Mouse (Mus musculus) embryonic fibroblast, embryonic 13.5 days (primary cell): ENCODE data around the gene Cyth1. TPM values are rescaled to one million over a fixed set of nuclear protein-coding genes. Genes with fewer than 3 reads are reported as not detected.
A peak's percentile ranks its signal among the peaks of the same experiment; 100 is the strongest.

Source experiments
- H3K27ac ChIP-seq: 2 replicates; pipeline ENCODE4 v1.5.1; 2012; ENCODE audit warnings: low read length, control low read depth, inconsistent platforms; ENCODE audit not compliant: insufficient read depth
- H3K4me1 ChIP-seq: 2 replicates; pipeline ENCODE4 v1.6.1; 2011; ENCODE audit warnings: low read length; ENCODE audit not compliant: control insufficient read depth, insufficient read depth
- H3K4me3 ChIP-seq: 2 replicates; pipeline ENCODE4 v1.5.1; 2011; ENCODE audit warnings: mild to moderate bottlenecking, control low read depth, low read length; ENCODE audit not compliant: insufficient read depth
- CTCF ChIP-seq: IDR thresholded peaks from 2 replicates; pipeline ENCODE4 v1.5.1; 2011; ENCODE audit warnings: mild to moderate bottlenecking, control low read depth, low read length, moderate library complexity, borderline replicate concordance; ENCODE audit not compliant: insufficient read depth
- POLR2A ChIP-seq: IDR thresholded peaks from 2 replicates; pipeline ENCODE4 v1.6.1; 2011; ENCODE audit warnings: low read depth, mild to moderate bottlenecking, control low read depth, low read length, moderate library complexity
- polyA plus RNA-seq: library from polyadenylated mRNA; stranded (reverse); fragments of >200 nt; gene quantifications from 2 replicates; pipeline ENCODE4 v1.2.4, GENCODE M21; 2011; ENCODE audit warnings: low read depth; ENCODE audit not compliant: missing spikeins, insufficient read length

The Cyth1 gene
- polyA plus RNA-seq, 1 experiment, result 11.8 TPM

DNA sequence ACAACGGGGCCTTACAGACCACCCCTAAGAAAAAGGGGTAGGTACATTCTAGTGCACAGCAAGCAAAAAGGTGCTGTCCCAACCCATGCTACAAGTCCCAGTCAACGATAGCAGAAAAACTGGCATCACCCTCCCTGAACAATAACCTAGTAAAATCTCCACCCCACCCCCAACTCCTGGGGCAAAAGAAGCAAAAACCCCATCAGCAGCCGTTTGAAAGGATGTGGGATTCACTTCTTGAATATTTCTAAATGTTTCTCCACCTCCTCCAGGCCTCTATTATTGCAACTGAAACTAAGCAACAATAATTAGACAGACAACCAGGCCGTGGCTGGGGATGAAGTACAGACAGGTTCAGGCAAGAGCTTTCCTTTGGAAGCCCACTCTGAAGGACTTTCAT lies 8.0 kb downstream of the Cyth1 start:
- no peak for TF ChIP-seq CTCF
- no peak for TF ChIP-seq POLR2A
- H3K4me1 ChIP-seq, result peaks cover 4% of the 10 kb centered on the region; the same call in 1 of the 2 replicates
- no peak overlapping the region for H3K4me3 ChIP-seq
- H3K27ac ChIP-seq, result no peak overlapping the region

GRCm38 (mm10) chr11:118239281-118240198 lies 8.9 kb downstream of the Cyth1 start:
- Histone ChIP-seq H3K4me3 (no peak overlapping the region), H3K27ac (no peak overlapping the region), H3K4me1 (peaks cover 8% of the 10 kb centered on the region)
- TF ChIP-seq CTCF, result no peak
- TF ChIP-seq POLR2A, result no peak

- TF ChIP-seq CTCF (no peak), POLR2A (no peak)
- Histone ChIP-seq H3K4me3 (no peak overlapping the region), H3K27ac (no peak overlapping the region), H3K4me1 (peaks cover 14% of the 10 kb centered on the region)
These were observed 11.7 kb downstream of the Cyth1 start for GRCm38 (mm10) chr11:118236520-118237190.

DNA sequence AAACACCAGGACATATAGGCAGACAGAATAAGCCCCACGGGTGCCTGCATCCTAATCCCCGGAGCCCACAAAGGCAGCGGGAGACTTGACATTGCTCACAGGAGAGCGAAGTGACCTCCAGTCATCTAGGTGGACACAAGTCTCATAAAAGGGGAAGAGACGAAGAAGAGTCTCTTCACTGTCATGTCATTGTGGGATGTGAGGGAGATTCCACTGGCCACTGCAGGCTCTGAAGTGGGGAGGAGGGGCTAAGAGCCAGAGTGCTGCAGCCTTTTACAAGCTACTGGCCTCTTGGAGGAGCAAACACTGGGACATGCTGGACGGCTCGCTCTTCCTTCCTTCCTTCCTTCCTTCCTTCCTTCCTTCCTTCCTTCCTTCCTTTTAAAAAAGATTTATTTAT lies 13.5 kb downstream of the Cyth1 start:
- H3K4me3 ChIP-seq, result no peak overlapping the region
- TF ChIP-seq CTCF, result no peak
- no peak for TF ChIP-seq POLR2A
- H3K4me1 ChIP-seq, result peaks cover 14% of the 10 kb centered on the region
- no peak overlapping the region for H3K27ac ChIP-seq

DNA sequence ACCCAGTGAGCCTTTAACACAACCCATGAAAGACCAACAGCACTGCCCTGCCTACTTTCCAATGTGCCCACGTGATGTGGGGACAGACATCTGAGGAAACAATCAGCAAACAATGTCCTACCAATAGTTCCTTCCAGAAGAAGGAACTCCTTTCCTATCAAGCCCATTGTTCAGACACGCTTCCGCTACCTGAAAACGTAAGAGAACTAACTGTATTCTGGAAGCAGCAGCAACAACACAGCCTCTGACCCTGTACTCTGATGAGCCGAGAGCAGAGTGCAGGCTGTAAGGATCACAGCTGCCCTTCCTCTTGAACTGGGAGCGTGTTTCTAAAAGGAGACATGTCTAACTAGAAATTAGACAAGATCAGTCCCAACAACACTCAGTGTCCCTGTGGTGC lies 13.9 kb downstream of the Cyth1 start:
- no peak overlapping the region for H3K27ac ChIP-seq
- peaks cover 14% of the 10 kb centered on the region for H3K4me1 ChIP-seq
- no peak overlapping the region for H3K4me3 ChIP-seq
- TF ChIP-seq CTCF, result no peak
- no peak for TF ChIP-seq POLR2A

GRCm38 (mm10) chr11:118233924-118234323 lies 14.5 kb downstream of the Cyth1 start:
- peaks cover 10% of the 10 kb centered on the region for H3K4me1 ChIP-seq
- TF ChIP-seq POLR2A, result no peak
- TF ChIP-seq CTCF, result no peak
- no peak overlapping the region for H3K4me3 ChIP-seq
- no peak overlapping the region for H3K27ac ChIP-seq

- Histone ChIP-seq H3K4me3 (no peak overlapping the region), H3K27ac (no peak overlapping the region), H3K4me1 (peaks cover 10% of the 10 kb centered on the region)
- TF ChIP-seq CTCF, result peak; percentile 82; the same call in 1 of the 2 replicates
- TF ChIP-seq POLR2A, result no peak
These were observed 16.0 kb downstream of the Cyth1 start for GRCm38 (mm10) chr11:118232314-118232831.

DNA sequence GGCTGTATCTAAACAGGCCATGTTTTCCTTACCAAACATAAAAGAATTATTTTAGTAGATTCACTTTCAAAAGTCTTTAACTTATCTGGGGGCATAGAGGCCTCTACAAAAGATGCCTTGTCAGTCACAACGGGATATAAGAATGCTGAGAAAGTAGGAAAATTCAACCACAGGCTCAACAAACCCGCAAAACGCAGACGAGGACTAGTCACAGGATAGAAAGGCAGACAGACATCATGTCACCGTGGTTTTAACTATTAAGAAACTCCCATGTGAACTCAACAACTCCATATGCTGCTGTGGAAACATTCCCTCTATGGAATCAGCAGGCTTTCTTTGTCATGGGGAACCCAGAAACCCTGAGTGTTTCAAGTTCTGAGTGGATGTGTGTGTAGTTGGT lies 18.5 kb downstream of the Cyth1 start:
- Histone ChIP-seq H3K4me3 (no peak overlapping the region), H3K4me1 (peaks cover 10% of the 10 kb centered on the region), H3K27ac (no peak overlapping the region)
- TF ChIP-seq POLR2A, result no peak
- no peak for TF ChIP-seq CTCF

DNA sequence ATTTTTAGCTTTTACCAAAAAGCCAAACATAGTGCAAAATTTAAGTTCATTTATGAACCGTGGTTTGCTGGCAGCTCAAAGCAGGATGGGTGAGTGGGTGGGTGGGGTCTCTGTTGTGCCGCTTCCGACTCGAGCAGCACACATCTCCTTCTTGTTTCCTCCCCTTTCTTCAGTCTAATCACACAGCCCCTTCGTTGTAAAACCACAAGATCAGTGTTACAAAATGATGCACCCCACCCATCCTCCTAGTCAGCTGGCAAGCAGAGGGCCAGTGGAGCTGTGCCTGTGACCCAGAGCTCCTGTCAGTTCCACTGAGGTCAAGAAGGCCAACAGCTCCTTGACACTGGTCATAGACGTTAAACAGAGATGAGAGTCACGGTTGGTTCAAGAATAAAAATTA lies 20.7 kb downstream of the Cyth1 start:
- Histone ChIP-seq H3K27ac (no peak overlapping the region), H3K4me3 (no peak overlapping the region), H3K4me1 (peaks cover 3% of the 10 kb centered on the region)
- TF ChIP-seq POLR2A, result no peak
- TF ChIP-seq CTCF, result no peak
